ENCODE assay signal across 23 mouse cellular contexts in the genomic region with DNA sequence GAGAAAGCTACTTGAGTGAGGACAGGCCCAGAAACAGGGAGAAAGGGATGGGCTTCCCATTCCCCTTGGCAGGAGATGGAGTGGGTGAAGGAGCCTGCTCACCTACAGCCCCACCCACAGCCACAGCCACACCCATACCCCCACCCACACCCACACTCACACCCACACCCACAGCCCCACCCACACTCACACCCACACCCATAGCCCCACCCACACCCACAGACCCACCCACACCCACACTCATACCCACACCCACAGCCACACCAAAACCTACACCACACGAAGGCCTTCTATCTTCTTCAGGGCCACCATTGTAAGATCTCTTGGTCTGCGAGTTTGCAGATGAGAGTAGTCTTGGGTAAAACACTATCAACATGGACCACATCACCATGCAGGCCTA.
"Had no signal": no experiment of that assay in that cellular context is flagged by ENCODE, and none has a peak within 500 bp of the region (broad histone marks: within the 10 kb centered on the region; RNA-seq: fewer than 3 reads in every experiment).

No protein-coding gene starts in this region.

- H3K36me3 ChIP-seq: intestine, embryonic 15.5 days; kidney, embryonic 15.5 days; limb, embryonic 15.5 days; liver, embryonic 15.5 days; neural tube, embryonic 12.5 days; neural tube, embryonic 15.5 days; stomach, embryonic 15.5 days had no signal

- H3K27me3 ChIP-seq: intestine, embryonic 15.5 days; kidney, embryonic 15.5 days; limb, embryonic 15.5 days; liver, embryonic 15.5 days; neural tube, embryonic 12.5 days; neural tube, embryonic 15.5 days; stomach, embryonic 15.5 days had no signal

- H3K4me3 ChIP-seq: intestine, embryonic 15.5 days; kidney, embryonic 15.5 days; layer of hippocampus, adult 2 months; limb, embryonic 15.5 days; liver, embryonic 15.5 days; neural tube, embryonic 12.5 days; neural tube, embryonic 15.5 days; stomach, embryonic 15.5 days had no signal

- DNase-seq: kidney, adult 11 months; kidney, adult 8-10 months; kidney, postnatal 14 days; layer of hippocampus, adult 9-11 months; lung, adult 2 months; lung, postnatal 14 days; lung, postnatal 4 days; midbrain, embryonic 14.5 days; retina, postnatal 1 day; right cerebral cortex, postnatal 25 days; spleen, adult 18-20 months; thymus, adult 2 months; thymus, postnatal 14 days; thymus, postnatal 4 days had no signal

- ATAC-seq: intestine, embryonic 15.5 days had no signal

- H3K4me1 ChIP-seq: intestine, embryonic 15.5 days; kidney, embryonic 15.5 days; limb, embryonic 15.5 days; liver, embryonic 15.5 days; neural tube, embryonic 12.5 days; neural tube, embryonic 15.5 days; stomach, embryonic 15.5 days had no signal

- H3K9me3 ChIP-seq: intestine, embryonic 15.5 days; kidney, embryonic 15.5 days; limb, embryonic 15.5 days; liver, embryonic 15.5 days; neural tube, embryonic 12.5 days; neural tube, embryonic 15.5 days; stomach, embryonic 15.5 days had no signal

- H3K4me2 ChIP-seq: intestine, embryonic 15.5 days; kidney, embryonic 15.5 days; limb, embryonic 15.5 days; liver, embryonic 15.5 days; midbrain, embryonic 11.5 days; neural tube, embryonic 12.5 days; neural tube, embryonic 15.5 days; stomach, embryonic 15.5 days had no signal

- H3K27ac ChIP-seq: intestine, embryonic 15.5 days; kidney, embryonic 15.5 days; layer of hippocampus, adult 2 months; limb, embryonic 15.5 days; liver, embryonic 15.5 days; neural tube, embryonic 12.5 days; neural tube, embryonic 15.5 days; stomach, embryonic 15.5 days had no signal

- H3K9ac ChIP-seq: intestine, embryonic 15.5 days; kidney, embryonic 15.5 days; limb, embryonic 15.5 days; liver, embryonic 15.5 days; neural tube, embryonic 12.5 days; neural tube, embryonic 15.5 days; stomach, embryonic 15.5 days had no signal
